Mouse (Mus musculus): Measurements from ENCODE around the gene Slfn8.
"Not testable (repeated sequence)": the region's sequence is repeated elsewhere in the genome, so short reads cannot be mapped to it uniquely, and the experiment has no call there.

Gene Slfn8

DNA sequence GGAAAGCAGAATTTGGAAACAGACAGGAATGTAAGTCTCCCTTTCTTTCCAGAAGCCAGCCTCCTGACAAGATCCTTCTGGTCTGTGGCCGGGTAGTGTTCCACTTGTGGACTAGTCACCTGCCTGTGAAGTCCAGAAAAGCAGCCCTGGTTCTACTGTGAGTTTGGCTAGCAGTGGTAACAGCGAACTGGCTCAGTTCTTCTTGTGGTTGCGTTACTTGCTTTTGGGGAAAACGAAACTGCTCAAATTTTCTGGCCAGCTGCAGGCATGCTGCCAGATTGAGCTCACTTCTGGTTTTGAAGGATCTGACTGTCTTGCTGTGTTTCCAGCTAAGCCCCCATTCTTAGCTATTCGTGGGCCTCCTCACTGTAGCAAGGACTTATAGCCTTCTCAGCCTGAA lies at the start of gene Slfn8:
Gene Slfn8 (minus strand): TSS at position 190 of the 400 bp plus-strand sequence.
- DNase-seq (ENCODE audit: low read depth): peak; percentile 83

DNA sequence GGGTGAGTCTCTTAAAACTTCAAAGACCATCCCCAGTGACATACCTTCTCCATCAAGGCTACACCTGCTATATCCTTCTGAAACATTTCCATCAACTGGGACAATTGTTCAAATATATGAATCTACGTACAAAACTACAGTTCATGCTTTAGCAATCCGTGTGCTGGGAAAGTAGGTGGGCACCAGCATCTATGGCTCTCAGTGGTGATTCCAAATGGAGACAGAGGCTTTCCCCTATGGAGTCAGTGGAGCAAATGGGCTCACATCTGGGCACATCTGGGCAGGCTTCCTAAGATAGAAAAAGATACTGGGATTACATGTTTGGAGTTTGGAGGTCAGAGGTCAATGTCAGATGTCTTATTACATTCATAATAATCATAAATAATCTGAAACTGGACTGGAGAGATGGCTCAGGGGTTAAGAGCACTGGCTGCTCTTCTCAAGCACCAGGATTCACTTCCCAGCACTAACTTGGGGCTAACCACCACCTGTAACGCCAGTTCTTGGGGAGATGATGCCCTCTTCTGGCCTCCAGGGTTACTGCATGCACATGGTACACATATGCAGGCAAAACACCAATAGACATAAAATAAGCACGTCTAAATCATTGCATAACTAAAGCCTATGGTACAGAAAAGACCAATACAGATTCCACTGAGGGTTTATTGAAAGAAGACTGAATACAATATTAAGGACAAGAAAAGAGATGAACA lies 47.5 kb upstream of the Slfn8 start:
- DNase-seq (ENCODE audit: low read depth): peak; percentile 50

DNA sequence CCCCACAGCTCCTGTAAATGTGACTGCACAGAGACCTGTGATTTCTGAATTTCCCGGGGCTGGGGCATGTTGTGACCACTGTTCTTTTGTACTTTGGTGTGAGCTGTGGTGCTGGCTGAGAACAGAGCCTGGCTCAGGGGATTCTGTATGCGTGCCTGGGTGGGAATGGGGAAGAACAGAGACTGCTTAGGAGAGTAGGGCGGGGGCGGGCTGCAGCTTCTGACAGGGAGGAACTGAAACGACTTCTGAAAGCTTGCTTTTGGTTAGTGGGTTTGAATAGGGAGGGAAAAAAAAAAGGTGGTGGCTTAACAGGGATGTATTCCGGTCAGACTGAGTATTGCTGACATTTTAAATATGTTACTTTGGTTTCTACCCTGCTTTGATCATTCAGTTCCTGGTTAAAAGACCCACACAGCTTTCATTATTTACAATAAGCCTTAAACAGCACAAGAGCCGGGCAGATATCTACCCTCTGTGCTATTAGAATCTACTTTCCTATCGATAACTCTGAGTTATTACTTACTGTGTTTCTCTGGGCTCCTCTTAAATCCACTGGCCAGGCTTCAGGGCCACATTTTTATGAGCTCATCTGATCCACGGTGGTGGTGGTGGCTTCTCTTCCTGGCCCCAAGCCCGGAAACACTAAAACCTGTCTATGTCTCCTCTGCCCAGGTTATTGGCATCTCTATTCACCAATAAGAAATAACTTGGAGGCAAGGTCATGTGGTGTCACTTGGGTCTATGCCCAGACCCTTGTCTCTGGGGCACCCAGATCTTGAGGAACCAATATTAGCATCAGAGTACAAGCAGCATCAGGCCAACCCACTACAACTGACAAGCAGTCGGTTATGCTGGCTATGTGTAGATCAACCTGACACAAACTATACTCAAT lies 46.3 kb upstream of the Slfn8 start:
- peak; percentile 79 for DNase-seq (ENCODE audit: low read depth)

DNA sequence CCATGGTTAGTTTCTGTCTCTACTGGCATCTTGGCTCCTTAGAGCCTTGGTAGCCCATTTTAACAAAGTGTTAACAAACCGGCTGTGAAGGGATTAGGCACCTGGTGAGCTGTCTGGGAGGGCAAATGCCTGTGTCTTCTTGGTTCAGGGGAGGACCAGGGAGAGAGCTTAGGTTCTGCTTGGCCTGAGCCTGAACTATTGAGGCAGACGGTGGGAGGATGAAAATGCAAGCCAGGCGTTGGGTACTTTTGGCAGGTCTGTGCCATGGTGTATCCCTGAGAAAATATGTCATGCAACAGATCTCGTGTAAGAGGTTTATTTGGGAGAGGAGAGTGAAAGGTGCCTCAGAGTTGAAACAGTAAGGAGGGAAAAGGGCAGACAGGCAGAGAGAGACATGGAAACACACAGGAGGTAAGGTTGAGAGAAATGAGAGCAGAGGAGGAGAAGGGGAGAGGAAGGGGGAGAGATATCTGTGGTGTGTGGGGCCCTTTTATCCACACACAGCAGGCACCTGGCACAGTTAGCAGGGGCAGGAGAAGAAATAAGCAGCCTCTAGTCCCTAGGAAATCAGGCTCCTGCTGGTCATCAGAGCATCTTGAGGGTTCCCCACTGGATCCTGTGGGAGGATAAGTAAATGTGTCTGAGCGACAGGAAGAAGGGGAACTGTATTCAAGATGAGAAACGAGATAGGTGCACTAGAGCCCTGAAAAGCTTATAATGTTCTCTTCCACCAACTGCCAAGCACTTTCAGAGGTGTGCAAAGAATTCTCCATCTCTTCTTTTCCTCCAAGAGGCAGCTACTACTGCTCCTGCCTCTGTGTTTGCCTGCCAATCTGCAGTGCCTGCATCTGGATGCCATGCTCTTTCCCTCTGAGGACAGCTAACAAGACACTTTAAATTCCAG lies 45.1 kb upstream of the Slfn8 start:
- peak; percentile 61 for DNase-seq (ENCODE audit: low read depth)

DNA sequence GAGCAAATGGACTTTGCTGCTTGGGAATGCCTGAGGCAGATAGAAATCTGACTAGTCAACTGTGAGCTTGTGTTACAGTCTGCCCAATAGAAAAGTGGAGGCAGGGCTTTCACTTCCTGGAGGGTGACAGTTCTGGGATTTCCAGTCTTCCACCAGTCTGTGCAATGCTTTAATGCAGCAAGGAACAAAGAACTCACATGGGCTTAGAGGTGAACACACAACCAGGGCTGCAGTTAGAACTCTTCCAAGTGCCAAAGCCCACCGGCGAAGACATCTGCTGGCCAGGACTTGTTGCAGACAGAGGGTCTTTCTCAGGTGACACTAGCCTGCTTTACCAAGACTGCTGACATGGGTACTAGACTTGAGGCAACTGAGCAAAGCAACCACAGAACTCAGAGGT lies 44.3 kb upstream of the Slfn8 start, which contains the start of gene Slfn2:
Gene Slfn2 (plus strand): TSS at position 167 of the 400 bp plus-strand sequence.
- DNase-seq (ENCODE audit: low read depth): peak; percentile 76

DNA sequence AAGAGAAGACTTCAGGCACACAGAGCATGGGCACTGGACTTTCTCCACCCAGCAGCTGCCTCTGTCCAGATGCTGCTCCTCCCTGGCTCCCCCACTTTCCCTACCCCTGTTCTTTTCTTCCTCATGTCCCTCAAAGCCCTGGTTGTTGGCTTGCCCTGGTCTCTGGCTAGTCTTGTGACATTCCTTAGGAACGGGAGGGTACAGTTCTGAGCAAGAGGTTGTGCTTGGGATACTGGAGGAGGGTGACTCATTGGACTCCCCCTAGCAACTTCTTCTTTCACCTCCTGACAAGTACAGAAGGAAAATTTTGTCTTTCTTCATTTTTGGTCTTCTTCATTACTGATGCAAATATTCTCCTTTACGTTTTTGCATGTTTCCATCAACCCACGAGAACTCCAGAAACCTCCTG lies 43.3 kb upstream of the Slfn8 start:
- no peak for DNase-seq (ENCODE audit: low read depth)

DNA sequence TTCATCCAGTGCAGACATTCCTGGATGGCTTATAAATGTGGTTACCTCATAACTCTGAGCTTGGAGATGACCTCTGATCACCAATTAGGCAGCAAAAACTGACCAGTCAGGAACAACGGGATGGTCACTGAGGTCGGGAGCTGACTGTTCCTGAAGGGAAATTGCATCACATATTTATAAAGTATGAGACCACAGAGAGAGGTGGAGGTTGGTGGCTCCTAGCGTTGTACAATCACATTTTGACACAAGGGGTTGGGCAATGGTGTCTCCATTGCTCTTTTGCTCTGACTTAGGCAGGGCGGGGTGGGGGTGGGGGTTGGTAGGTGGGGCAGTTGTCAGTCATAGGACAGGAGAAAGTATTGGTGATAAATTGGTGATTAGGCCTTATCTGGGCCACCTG lies 42.5 kb upstream of the Slfn8 start:
- no peak for DNase-seq (ENCODE audit: low read depth)

DNA sequence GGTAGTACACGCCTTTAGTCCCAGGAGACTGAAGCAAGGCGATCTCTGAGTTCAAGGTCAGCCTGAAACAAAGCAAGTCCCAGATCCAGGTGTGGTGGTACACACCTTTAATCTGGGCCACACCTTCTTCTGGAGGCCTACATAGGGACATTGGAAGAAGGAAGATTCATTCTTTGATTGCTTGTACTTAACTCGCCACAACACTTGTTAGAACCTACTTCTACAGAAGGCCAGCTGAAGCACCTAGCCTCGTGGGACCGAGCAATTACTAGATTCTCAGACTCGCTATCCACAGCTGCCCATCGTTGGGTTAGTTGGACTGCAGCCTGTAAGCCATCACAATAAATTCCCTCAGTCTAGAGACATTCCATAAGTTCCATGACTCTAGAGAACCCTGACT lies 41.2 kb upstream of the Slfn8 start:
- DNase-seq (ENCODE audit: low read depth): no peak

DNA sequence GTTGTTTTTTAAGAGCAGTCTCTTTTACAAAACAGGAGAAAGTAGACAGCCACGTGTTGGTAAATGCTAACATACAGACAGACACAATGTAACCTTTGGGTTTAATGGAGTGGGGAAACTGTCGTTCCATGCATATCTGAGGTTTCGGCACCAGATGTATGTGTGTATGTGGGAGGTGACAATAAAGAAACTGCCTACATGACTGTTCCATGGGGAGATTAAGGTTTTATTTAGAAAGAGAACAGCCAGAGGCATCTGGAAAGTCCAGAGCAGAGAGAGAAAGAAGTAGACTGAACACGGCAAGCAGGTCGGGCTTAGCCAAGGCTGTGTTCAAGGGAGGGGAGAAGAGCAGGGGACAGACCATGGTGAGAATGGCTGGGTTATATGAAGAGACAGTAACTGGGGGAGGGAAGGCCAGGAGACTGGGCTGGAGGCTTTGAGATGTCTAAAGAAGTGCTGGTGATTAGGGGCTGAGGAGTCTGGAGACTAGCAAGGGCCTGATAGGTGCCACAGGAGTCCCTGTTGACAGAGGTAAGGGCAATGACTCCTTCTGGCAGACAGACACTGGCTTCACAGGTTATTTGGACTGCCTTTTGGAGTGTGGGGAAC lies 39.9 kb upstream of the Slfn8 start:
- no peak for DNase-seq (ENCODE audit: low read depth)

DNA sequence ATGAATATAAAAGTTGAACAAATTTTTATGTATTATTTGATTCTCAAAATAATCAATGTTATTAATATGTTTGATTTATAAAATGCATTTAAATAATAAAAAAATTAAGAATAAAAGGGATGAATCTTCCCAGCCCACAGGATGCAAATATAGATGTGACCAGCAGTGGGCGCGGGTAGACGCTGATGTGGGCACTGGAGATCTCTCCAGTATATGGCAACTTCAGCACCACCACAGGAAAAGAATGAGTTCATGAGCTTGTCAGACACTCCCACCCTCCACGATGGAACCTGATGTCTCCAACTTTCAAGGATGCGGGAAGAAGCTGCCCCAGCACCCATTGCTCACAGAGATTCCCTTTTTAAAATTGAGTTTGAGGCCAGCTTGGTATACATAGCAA lies 37.3 kb upstream of the Slfn8 start:
- DNase-seq (ENCODE audit: low read depth): peak; percentile 87

DNA sequence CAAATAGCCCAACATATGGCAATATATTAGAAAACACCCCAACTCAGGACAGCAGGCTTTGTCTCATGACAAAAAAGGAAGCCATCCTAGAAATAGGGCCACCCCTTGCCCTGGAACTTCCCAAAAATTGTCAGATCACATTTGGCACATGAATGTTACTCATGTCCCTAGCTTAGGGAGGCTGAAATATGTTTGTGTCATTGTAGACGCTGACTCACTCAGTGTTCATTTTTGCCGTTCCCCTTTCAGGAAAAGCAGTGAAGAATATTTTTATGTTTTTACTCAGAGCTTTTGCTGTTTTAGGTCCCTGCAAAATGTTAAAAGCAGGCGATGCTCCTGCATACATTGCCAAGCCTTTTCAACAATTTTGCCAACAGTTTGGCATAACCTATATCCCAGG lies 25.0 kb upstream of the Slfn8 start:
- DNase-seq (ENCODE audit: low read depth): no peak

DNA sequence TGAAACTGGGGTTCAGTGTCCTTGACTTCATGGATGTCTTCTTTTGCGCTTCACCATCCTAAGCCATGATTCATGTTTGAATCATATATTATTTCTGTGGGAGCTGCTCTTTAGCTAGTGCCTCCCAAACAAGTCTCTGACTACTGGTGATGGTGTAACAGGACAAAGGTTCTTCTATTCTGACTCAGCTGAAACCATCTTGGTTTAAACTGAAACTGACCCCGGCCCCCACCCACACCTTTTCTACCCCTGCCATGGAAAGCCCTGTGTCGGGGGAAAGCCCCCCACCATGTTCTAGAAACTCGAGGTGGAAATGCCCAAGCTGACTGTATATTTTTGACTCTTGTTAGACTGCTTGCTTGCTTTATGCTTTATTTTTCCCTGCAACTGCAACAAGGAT lies 23.3 kb upstream of the Slfn8 start:
- DNase-seq (ENCODE audit: low read depth): no peak

DNA sequence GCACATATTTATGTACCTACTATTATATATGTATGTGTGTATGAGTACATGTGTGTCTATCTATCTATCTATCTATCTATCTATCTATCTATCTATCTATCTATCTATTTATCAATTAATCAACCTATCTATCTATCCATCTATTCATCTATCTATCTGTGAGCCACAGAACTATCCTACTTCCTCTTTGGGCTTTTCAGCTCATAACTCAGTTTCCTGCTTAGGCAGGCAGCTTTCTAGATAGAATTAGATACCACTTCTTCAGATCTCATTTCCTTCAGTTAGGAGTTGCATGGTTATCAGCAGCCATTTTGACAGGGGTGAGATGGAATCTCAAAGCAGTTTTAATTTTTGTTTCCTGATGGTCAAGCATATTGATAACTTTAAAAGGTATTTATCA lies 20.4 kb upstream of the Slfn8 start:
- no peak for DNase-seq (ENCODE audit: low read depth)

DNA sequence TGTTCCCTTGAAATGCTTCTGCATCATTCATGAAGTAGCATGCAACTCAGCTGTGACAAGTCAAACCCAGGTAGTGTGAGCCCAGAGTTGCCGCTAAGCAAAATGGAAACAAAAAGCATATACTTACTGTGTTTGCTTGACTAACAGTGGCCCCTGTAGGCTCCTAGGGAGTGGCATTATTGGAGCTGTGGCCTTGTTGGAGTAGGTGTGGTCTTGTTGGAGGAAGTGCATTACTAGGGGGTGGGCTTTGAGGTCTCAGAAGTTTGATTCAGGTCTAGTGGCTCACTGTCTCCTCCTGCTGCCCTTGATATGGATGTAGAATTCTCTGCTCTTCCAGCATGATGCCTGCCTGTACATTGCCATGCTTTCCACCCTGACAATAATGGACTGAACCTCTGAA lies 19.7 kb upstream of the Slfn8 start:
- peak; percentile 87 for DNase-seq (ENCODE audit: low read depth)

DNA sequence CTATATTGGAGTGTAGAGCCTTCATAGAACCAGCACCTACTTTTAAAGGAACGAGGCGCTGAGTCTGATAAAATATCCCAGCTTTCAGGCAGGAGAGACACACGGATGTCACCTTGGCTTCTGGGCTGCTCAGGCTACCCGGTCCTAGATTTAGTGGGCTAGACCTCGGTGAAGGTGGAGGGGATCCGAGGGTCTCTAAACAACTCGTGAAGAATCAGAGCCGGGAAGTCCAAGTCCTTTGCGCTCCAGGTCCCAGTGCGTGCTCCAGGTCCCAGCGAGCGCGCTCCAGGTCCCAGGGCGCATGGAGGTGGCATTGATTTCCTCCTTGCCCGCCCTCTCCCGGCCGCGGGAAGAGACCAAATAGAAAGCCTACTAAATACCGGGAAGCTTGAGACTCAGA lies 19.2 kb upstream of the Slfn8 start:
- no peak for DNase-seq (ENCODE audit: low read depth)

DNA sequence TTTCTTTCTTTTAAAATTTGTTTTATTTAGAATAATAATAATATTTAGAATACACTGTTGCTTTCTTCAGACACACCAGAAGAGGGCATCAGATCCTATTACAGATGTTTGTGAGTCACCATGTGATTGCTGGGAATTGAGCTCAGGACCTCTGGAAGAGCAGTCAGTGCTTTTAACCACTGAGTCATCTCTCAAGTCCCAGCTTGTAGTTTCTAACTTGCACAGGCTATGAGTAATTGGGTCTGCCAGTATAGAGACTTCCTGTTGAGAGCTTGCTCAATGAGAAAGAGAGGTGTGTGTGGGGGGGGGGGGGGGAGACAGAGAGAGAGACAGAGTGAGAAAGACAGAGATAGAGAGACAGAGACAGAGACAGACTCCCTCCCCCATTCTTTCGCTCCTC lies 18.5 kb upstream of the Slfn8 start:
- peak; percentile 60 for DNase-seq (ENCODE audit: low read depth)

DNA sequence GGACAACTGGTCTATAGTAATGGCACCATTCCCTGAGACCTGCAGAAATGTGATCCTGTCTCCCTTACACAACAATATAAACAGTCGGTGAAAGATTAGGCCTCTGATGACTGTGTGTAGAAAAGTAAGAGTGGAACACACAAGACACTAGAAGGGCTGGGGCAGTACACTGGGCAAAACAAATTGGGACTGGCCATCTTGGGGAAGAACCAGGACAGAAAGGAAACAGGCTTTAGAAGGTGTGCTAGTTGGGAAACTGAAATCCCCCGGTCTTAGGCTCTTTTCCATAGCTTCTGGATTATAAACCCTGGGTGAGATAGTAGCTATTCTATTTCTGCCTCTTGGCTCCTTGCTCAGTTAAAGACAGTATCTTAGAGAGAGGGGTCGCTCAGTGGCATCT lies 18.1 kb upstream of the Slfn8 start:
- DNase-seq (ENCODE audit: low read depth): not testable (repeated sequence)

DNA sequence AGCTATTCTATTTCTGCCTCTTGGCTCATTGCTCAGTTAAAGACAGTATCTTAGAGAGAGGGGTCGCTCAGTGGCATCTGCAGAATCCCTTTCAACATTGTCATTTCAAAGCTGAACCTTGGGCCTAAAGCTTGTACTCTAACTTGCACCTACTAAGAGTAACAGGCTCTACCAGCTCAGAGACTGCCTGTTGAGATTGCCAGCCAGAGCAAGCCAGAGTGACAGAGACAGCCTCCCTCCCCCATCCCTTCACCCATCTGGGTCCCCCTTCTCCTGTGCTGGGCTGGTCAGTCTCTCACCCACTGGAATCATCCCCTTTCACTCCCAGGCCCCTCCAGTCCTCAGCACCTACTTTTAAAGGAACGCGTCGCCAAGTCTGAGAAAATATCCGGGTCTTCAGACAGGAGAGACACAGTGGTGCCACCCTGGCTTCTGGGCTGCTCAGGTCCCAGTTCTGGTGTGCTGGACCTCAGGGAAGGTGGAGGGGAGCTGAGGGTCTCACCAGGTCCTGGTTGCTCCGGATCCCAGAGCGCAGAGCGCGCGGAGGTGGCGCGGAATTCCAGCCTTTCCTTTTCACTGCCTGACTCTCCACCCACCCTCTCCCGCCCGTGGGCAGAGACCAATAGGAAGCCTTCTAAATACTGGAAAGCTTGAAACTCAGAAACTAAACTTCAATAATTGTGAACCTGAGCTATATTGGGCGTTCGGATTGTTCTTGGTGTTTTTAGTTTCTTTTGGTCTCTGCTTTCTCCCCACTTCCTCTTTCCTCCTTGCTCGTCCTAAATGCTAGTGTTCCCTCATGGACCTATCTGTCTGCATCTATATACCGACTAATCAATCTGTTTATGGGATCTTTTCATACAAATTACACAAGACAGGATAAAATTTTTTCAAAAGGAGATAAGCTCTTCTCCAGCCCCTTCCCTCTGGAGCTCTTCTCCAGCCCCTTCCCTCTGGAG lies 770 bp downstream of the Slfn8 start:
- peak; percentile 42 for DNase-seq (ENCODE audit: low read depth)

DNA sequence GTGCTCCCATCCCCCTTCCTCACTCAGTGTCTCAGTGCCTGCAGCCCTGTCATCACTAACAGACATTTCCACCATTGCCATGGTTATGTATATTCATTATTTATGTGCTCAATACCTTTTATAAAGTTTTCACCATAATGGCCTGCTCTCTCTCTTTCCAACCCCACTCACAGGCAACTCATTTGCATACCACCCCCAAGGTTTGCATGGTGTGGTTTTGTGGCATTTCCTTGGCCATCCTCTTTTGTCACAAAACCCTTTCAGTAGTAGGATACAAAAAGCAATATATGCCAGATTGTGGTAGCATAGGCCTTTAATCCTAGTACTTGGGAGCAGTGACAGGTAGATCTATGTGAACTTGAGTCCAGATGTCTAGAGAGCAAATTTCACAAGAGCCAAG lies 4.5 kb downstream of the Slfn8 start:
- peak; percentile 26 for DNase-seq (ENCODE audit: low read depth)

DNA sequence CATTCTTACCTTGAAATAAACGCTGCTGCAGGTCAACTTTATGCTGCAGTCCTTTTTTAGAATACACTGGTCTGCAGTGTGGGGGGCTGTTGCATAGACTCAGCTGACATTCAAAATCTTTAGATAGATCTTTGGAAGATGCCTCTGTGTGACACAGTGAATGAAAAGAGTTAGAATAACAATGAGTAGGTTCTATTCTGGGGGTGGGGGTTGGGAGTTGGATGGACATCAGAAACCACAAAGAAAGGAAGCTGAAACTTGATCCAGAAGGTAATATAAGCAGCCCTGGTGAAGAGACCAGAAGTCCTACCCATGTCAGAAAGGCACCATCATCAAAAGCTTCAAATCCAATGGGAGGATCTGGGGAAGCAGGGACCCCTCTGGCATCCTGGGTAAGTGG lies 7.3 kb downstream of the Slfn8 start:
- no peak for DNase-seq (ENCODE audit: low read depth)

Measured in naive thymus-derived CD4-positive, alpha-beta T cell, adult 2 months (primary cell).